Comparison of ENCODE assay signal across 29 mouse cellular contexts in genomic region chr11:74051347-74051746, GRCm38 (mm10). TPM values are rescaled to one million over a fixed set of nuclear protein-coding genes. Genes with fewer than 3 reads are reported as not detected.
"Had no signal": no experiment of that assay in that cellular context is flagged by ENCODE, and none has a peak within 500 bp of the region (broad histone marks: within the 10 kb centered on the region; RNA-seq: fewer than 3 reads in every experiment).

No protein-coding gene starts in this region.

- H3K9me3 ChIP-seq: limb, embryonic 15.5 days; stomach, embryonic 15.5 days had no signal

- H3K9ac ChIP-seq: limb, embryonic 12.5 days; limb, embryonic 15.5 days; liver, embryonic 14.5 days; liver, postnatal 0 days; lung, embryonic 14.5 days; midbrain, embryonic 13.5 days; neural tube, embryonic 13.5 days; stomach, embryonic 15.5 days had no signal

- H3K4me1 ChIP-seq: limb, embryonic 12.5 days; limb, embryonic 15.5 days; megakaryocyte, embryonic 14.5 days; midbrain, embryonic 10.5 days; midbrain, embryonic 13.5 days; neural tube, embryonic 13.5 days; stomach, embryonic 15.5 days had no signal

- H3K4me3 ChIP-seq: left cerebral cortex, adult 2 months; limb, embryonic 12.5 days; limb, embryonic 15.5 days; megakaryocyte, embryonic 14.5 days; midbrain, embryonic 10.5 days; midbrain, embryonic 13.5 days; myocyte; neural tube, embryonic 13.5 days; stomach, embryonic 15.5 days had no signal

- H3K36me3 ChIP-seq: limb, embryonic 12.5 days; limb, embryonic 15.5 days; midbrain, embryonic 10.5 days; midbrain, embryonic 13.5 days; neural tube, embryonic 13.5 days; stomach, embryonic 15.5 days had no signal

- DNase-seq: kidney, adult 11 months; kidney, adult 8-10 months; kidney, postnatal 10 days; layer of hippocampus, adult 9-11 months; layer of hippocampus, postnatal 36 days; liver, postnatal 0 days; lung, embryonic 14.5 days; retina, postnatal 1 day; right cerebral cortex, postnatal 25 days; spleen, adult 18-20 months; thymus, postnatal 36 days had no signal

- ATAC-seq: liver, postnatal 0 days; lung, postnatal 0 days; midbrain, embryonic 13.5 days; midbrain, embryonic 16.5 days had no signal

- H3K27ac ChIP-seq: left cerebral cortex, adult 2 months; limb, embryonic 12.5 days; limb, embryonic 15.5 days; liver, embryonic 14.5 days; macrophage; midbrain, embryonic 10.5 days; midbrain, embryonic 13.5 days; neural tube, embryonic 13.5 days; stomach, embryonic 15.5 days had no signal

RNA-seq across cellular contexts. Expression of gene Olfr139, which starts 5.0 kb away (rescaled TPM):
- total RNA-seq: layer of hippocampus, adult 18-20 months; layer of hippocampus, postnatal 36 days; left cerebral cortex, adult 2 months; left cerebral cortex, postnatal 10 days; left cerebral cortex, postnatal 36 days; monocyte, adult 5-6 weeks; neutrophil, adult 5-6 weeks had no signal

RNA-seq across cellular contexts. Expression of gene Olfr399, which starts 5.1 kb away (rescaled TPM):
- total RNA-seq: layer of hippocampus, adult 18-20 months; layer of hippocampus, postnatal 36 days; left cerebral cortex, adult 2 months; left cerebral cortex, postnatal 10 days; left cerebral cortex, postnatal 36 days; monocyte, adult 5-6 weeks; neutrophil, adult 5-6 weeks had no signal

RNA-seq across cellular contexts. Expression of gene Zfp616, which starts 18.4 kb away (rescaled TPM):
- total RNA-seq: layer of hippocampus, adult 18-20 months; layer of hippocampus, postnatal 36 days; left cerebral cortex, adult 2 months; left cerebral cortex, postnatal 10 days; left cerebral cortex, postnatal 36 days; monocyte, adult 5-6 weeks; neutrophil, adult 5-6 weeks had no signal
